Mouse (Mus musculus) cerebellum, adult 2 months (tissue): ENCODE data around the gene H2-DMb1. TPM values are rescaled to one million over a fixed set of nuclear protein-coding genes. Genes with fewer than 3 reads are reported as not detected.

Experiments used
- DNase-seq, 2 experiments: peaks; one replicate each; pipeline ENCODE4 v3.0.0; 2021
- H3K27ac ChIP-seq: fragments of 200-500 bp; 2 replicates; pipeline ENCODE4 v1.5.1; 2012; ENCODE audit warnings: low read length, control low read depth, inconsistent platforms; ENCODE audit not compliant: insufficient read depth
- H3K27me3 ChIP-seq: fragments of 200-500 bp; 2 replicates; pipeline ENCODE4 v1.6.1; 2012; ENCODE audit warnings: inconsistent platforms, mild to moderate bottlenecking, low read length, moderate library complexity; ENCODE audit not compliant: control insufficient read depth, insufficient read depth
- H3K4me1 ChIP-seq: fragments of 200-500 bp; 2 replicates; pipeline ENCODE4 v1.6.1; 2011; ENCODE audit warnings: low read length; ENCODE audit not compliant: control insufficient read depth, insufficient read depth
- H3K4me3 ChIP-seq: fragments of 200-500 bp; replicated peaks from 2 replicates; pipeline ENCODE3; 2011; ENCODE audit warnings: mild to moderate bottlenecking, low read depth, low read length, control low read depth; ENCODE audit not compliant: insufficient read depth
- CTCF ChIP-seq: fragments of 200-500 bp; IDR thresholded peaks from 2 replicates; pipeline ENCODE4 v1.5.1; 2011; ENCODE audit warnings: low read depth, mild to moderate bottlenecking, control low read depth, low read length, moderate library complexity, borderline replicate concordance; ENCODE audit not compliant: insufficient read depth
- POLR2A ChIP-seq: fragments of 200-500 bp; IDR thresholded peaks from 2 replicates; pipeline ENCODE4 v1.6.1; 2011; ENCODE audit warnings: low read length, control low read depth, borderline replicate concordance; ENCODE audit not compliant: insufficient read depth
- WGBS: fragments of 180-500 bp; shearing (Covaris S2); methylation state at CpG from one replicate; pipeline ENCODE4 v1.1.7; 2018; 5-methylcytosine and 5-hydroxymethylcytosine counted together
- polyA plus RNA-seq: library from polyadenylated mRNA; depleted of rRNA; stranded (reverse); fragments of >200 nt; gene quantifications from 2 replicates; pipeline ENCODE4 v1.2.3, GENCODE M21; 2012

The H2-DMb1 gene
- polyA plus RNA-seq, 1 experiment, result 3.0 TPM

GRCm38 (mm10) chr17:34165033-34165730 is 12.3 kb downstream of the H2-DMb1 start:
- 80% methylated on average over 6 of the region's 6 CpGs for WGBS
- Histone ChIP-seq H3K4me3 (no peak overlapping the region), H3K27me3 (no peaks in the 10 kb centered on the region; the same call in 1 of the 2 replicates), H3K27ac (no peak overlapping the region), H3K4me1 (no peaks in the 10 kb centered on the region)
- TF ChIP-seq POLR2A, result no peak
- no peak for TF ChIP-seq CTCF
- DNase-seq, result no peak

- 2% methylated on average over 2 of the region's 2 CpGs for WGBS
- H3K4me1 ChIP-seq, result no peaks in the 10 kb centered on the region
- H3K4me3 ChIP-seq, result no peak overlapping the region
- no peak overlapping the region for H3K27ac ChIP-seq
- DNase-seq, result peak; percentile 21 to 31
- peak; percentile 77 for TF ChIP-seq CTCF
- no peak for TF ChIP-seq POLR2A
- no peaks in the 10 kb centered on the region for H3K27me3 ChIP-seq
Measured at GRCm38 (mm10) chr17:34169279-34169678, 16.4 kb downstream of the H2-DMb1 start.

- H3K27ac ChIP-seq, result no peak overlapping the region
- WGBS, result 24% methylated on average over 4 of the region's 4 CpGs
- DNase-seq, result no peak
- H3K27me3 ChIP-seq, result no peaks in the 10 kb centered on the region
- no peaks in the 10 kb centered on the region for H3K4me1 ChIP-seq
- no peak overlapping the region for H3K4me3 ChIP-seq
- TF ChIP-seq CTCF, result no peak
- no peak for TF ChIP-seq POLR2A
Measured at GRCm38 (mm10) chr17:34170487-34170876, 17.6 kb downstream of the H2-DMb1 start.

- no peak overlapping the region for H3K27ac ChIP-seq
- no peak for TF ChIP-seq POLR2A
- peak; percentile 84 for TF ChIP-seq CTCF
- 42% methylated on average over 13 of the region's 13 CpGs for WGBS
Measured at GRCm38 (mm10) chr17:34170877-34171498, 18.1 kb downstream of the H2-DMb1 start.

GRCm38 (mm10) chr17:34172528-34172927 is 19.7 kb downstream of the H2-DMb1 start:
- Histone ChIP-seq H3K4me3 (no peak overlapping the region), H3K4me1 (no peaks in the 10 kb centered on the region), H3K27ac (no peak overlapping the region), H3K27me3 (no peaks in the 10 kb centered on the region)
- WGBS, result 97% methylated on average over 5 of the region's 5 CpGs
- TF ChIP-seq POLR2A, result no peak
- no peak for TF ChIP-seq CTCF
- no peak for DNase-seq

More at GRCm38 (mm10) chr17:34170877-34171498, 18.1 kb downstream of the H2-DMb1 start:
- Histone ChIP-seq H3K4me1 (no peaks in the 10 kb centered on the region), H3K27me3 (no peaks in the 10 kb centered on the region), H3K4me3 (no peak overlapping the region)
- peak; percentile 59 to 74 for DNase-seq

- no peak for DNase-seq
- no peak overlapping the region for H3K27ac ChIP-seq
- 57% methylated on average over 1 of the region's 1 CpGs for WGBS
- no peak for TF ChIP-seq POLR2A
- TF ChIP-seq CTCF, result no peak
- no peaks in the 10 kb centered on the region for H3K27me3 ChIP-seq
- no peaks in the 10 kb centered on the region for H3K4me1 ChIP-seq
- no peak overlapping the region for H3K4me3 ChIP-seq
Measured at GRCm38 (mm10) chr17:34174075-34174474, 21.2 kb downstream of the H2-DMb1 start.

- no peak for DNase-seq
- H3K27me3 ChIP-seq, result no peaks in the 10 kb centered on the region
Measured at GRCm38 (mm10) chr17:34177179-34177578, 24.3 kb downstream of the H2-DMb1 start.

GRCm38 (mm10) chr17:34179019-34179418 is 26.1 kb downstream of the H2-DMb1 start:
- no peaks in the 10 kb centered on the region for H3K27me3 ChIP-seq
- TF ChIP-seq POLR2A, result no peak
- TF ChIP-seq CTCF, result no peak
- H3K27ac ChIP-seq, result no peak overlapping the region
- DNase-seq, result no peak
- WGBS, result 66% methylated on average over 6 of the region's 6 CpGs
- no peaks in the 10 kb centered on the region for H3K4me1 ChIP-seq
- no peak overlapping the region for H3K4me3 ChIP-seq

More at GRCm38 (mm10) chr17:34177179-34177578, 24.3 kb downstream of the H2-DMb1 start:
- no peaks in the 10 kb centered on the region for H3K4me1 ChIP-seq
- no peak overlapping the region for H3K27ac ChIP-seq
- no peak overlapping the region for H3K4me3 ChIP-seq
- TF ChIP-seq CTCF (no peak), POLR2A (no peak)
- 78% methylated on average over 4 of the region's 4 CpGs for WGBS
